In genomic region chr6:24238054-24238453, GRCm38 (mm10) we compare ENCODE assay signal across 28 mouse cellular contexts.
A peak's percentile ranks its signal among the peaks of the same experiment; 100 is the strongest.
DNase-seq lines count a peak whose midpoint lies in the region; ATAC-seq and TF ChIP-seq lines count a peak whose summit lies in the region.
"Had no signal": no experiment of that assay in that cellular context is flagged by ENCODE, and none has a peak within 500 bp of the region (broad histone marks: within the 10 kb centered on the region; RNA-seq: fewer than 3 reads in every experiment).

No protein-coding gene starts in this region.

- H3K36me3 ChIP-seq in CH12.LX (replicated peaks in 1 of 2; ENCODE audit: control insufficient read depth in 1 of 2, insufficient read depth in 1 of 2, low read length in 1 of 2) = no peaks in the 10 kb centered on the region
- H3K36me3 ChIP-seq in kidney, embryonic 15.5 days = no peaks in the 10 kb centered on the region
- H3K36me3 ChIP-seq in midbrain, embryonic 13.5 days = no peaks in the 10 kb centered on the region
- no peaks in the 10 kb centered on the region for H3K36me3 ChIP-seq in hindbrain, embryonic 14.5 days (replicated peaks; ENCODE audit: control insufficient read depth, insufficient read depth)
- no peaks in the 10 kb centered on the region for H3K36me3 ChIP-seq in neural tube, embryonic 15.5 days
- H3K36me3 ChIP-seq: embryonic facial prominence, embryonic 12.5 days; embryonic facial prominence, embryonic 15.5 days; heart, embryonic 12.5 days; heart, embryonic 15.5 days; hindbrain, embryonic 10.5 days; hindbrain, embryonic 13.5 days had no signal

- WGBS in kidney, embryonic 15.5 days = 23% methylated on average over 2 of the region's 2 CpGs
- whole genome bisulfite sequencing in midbrain, embryonic 13.5 days = 67% methylated on average over 2 of the region's 2 CpGs
- WGBS in hindbrain, embryonic 14.5 days = 73% methylated on average over 2 of the region's 2 CpGs
- 80% methylated on average over 2 of the region's 2 CpGs for WGBS in neural tube, embryonic 15.5 days

- no peak overlapping the region for H3K4me2 ChIP-seq in CH12.LX (ENCODE audit: insufficient read depth, low read depth, poor library complexity, severe bottlenecking)
- no peak overlapping the region for H3K4me2 ChIP-seq in kidney, embryonic 15.5 days
- no peak overlapping the region for H3K4me2 ChIP-seq in midbrain, embryonic 13.5 days (replicated peaks)
- no peak overlapping the region for H3K4me2 ChIP-seq in hindbrain, embryonic 14.5 days (replicated peaks)
- no peak overlapping the region for H3K4me2 ChIP-seq in neural tube, embryonic 15.5 days
- H3K4me2 ChIP-seq: embryonic facial prominence, embryonic 12.5 days; embryonic facial prominence, embryonic 15.5 days; heart, embryonic 12.5 days; heart, embryonic 15.5 days; hindbrain, embryonic 13.5 days had no signal

- dilution Hi-C loops in CH12.LX (cut with MboI; ENCODE audit: extremely low pct_ligation_motif_present, extremely low pct_unique_long_range_greater_than_20kb, low sequenced_read_pairs) = no loop called here

- H3K9ac ChIP-seq in CH12.LX (ENCODE audit: insufficient read depth, low read depth) = no peak overlapping the region
- no peak overlapping the region for H3K9ac ChIP-seq in kidney, embryonic 15.5 days
- H3K9ac ChIP-seq in midbrain, embryonic 13.5 days (replicated peaks) = no peak overlapping the region
- no peak overlapping the region for H3K9ac ChIP-seq in hindbrain, embryonic 14.5 days
- H3K9ac ChIP-seq in neural tube, embryonic 15.5 days (replicated peaks) = no peak overlapping the region
- H3K9ac ChIP-seq: embryonic facial prominence, embryonic 12.5 days; embryonic facial prominence, embryonic 15.5 days; forebrain, postnatal 0 days; heart, embryonic 12.5 days; heart, embryonic 15.5 days; hindbrain, embryonic 13.5 days had no signal

- H3K4me1 ChIP-seq in CH12.LX (ENCODE audit: control insufficient read depth in 1 of 2, insufficient read depth in 2 of 2) = peaks cover 0 to 33% of the 10 kb centered on the region in 2 experiments; a peak in 2 of 4 replicates
- H3K4me1 ChIP-seq in kidney, embryonic 15.5 days = peaks cover 6% of the 10 kb centered on the region
- no peaks in the 10 kb centered on the region for H3K4me1 ChIP-seq in midbrain, embryonic 13.5 days (replicated peaks)
- H3K4me1 ChIP-seq in hindbrain, embryonic 14.5 days (replicated peaks; ENCODE audit: control insufficient read depth, insufficient read depth, low read length) = no peaks in the 10 kb centered on the region
- no peaks in the 10 kb centered on the region for H3K4me1 ChIP-seq in neural tube, embryonic 15.5 days
- H3K4me1 ChIP-seq: embryonic facial prominence, embryonic 12.5 days; embryonic facial prominence, embryonic 15.5 days; heart, embryonic 12.5 days; heart, embryonic 15.5 days; hindbrain, embryonic 10.5 days; hindbrain, embryonic 13.5 days had no signal

- H3K4me3 ChIP-seq in CH12.LX (replicated peaks in 1 of 3; ENCODE audit: low read depth in 2 of 3, low read length in 2 of 3, poor library complexity in 1 of 3) = no peak overlapping the region
- no peak overlapping the region for H3K4me3 ChIP-seq in kidney, embryonic 15.5 days (replicated peaks)
- H3K4me3 ChIP-seq in midbrain, embryonic 13.5 days (replicated peaks) = no peak overlapping the region
- H3K4me3 ChIP-seq in hindbrain, embryonic 14.5 days (replicated peaks; ENCODE audit: low read length) = no peak overlapping the region
- no peak overlapping the region for H3K4me3 ChIP-seq in neural tube, embryonic 15.5 days (replicated peaks)
- H3K4me3 ChIP-seq: embryonic facial prominence, embryonic 12.5 days; embryonic facial prominence, embryonic 15.5 days; gastrocnemius, adult 2 months; heart, embryonic 12.5 days; heart, embryonic 15.5 days; hindbrain, embryonic 10.5 days; hindbrain, embryonic 13.5 days had no signal

- H3K27me3 ChIP-seq in CH12.LX (replicated peaks) = no peaks in the 10 kb centered on the region
- H3K27me3 ChIP-seq in kidney, embryonic 15.5 days = no peaks in the 10 kb centered on the region
- no peaks in the 10 kb centered on the region for H3K27me3 ChIP-seq in midbrain, embryonic 13.5 days
- H3K27me3 ChIP-seq in hindbrain, embryonic 14.5 days (ENCODE audit: control insufficient read depth, insufficient read depth, low read length) = no peaks in the 10 kb centered on the region
- no peaks in the 10 kb centered on the region for H3K27me3 ChIP-seq in neural tube, embryonic 15.5 days (replicated peaks)
- H3K27me3 ChIP-seq: embryonic facial prominence, embryonic 12.5 days; embryonic facial prominence, embryonic 15.5 days; heart, embryonic 12.5 days; heart, embryonic 15.5 days; hindbrain, embryonic 13.5 days had no signal

- ATAC-seq in kidney, embryonic 15.5 days (replicated peaks; ENCODE audit: low FRiP score) = peak; percentile 66
- no peak for ATAC-seq in midbrain, embryonic 13.5 days
- no peak for ATAC-seq in hindbrain, embryonic 14.5 days (ENCODE audit: low FRiP score)
- no peak for ATAC-seq in neural tube, embryonic 15.5 days (ENCODE audit: low FRiP score)
- ATAC-seq: forebrain, embryonic 14.5 days; forebrain, postnatal 0 days; hindbrain, postnatal 0 days had no signal

- TF ChIP-seq POLR2A in CH12.LX (IDR thresholded peaks at IDR 0.05; ENCODE audit: low read depth, low read length) = no peak

- TF ChIP-seq CTCF in CH12.LX (conservative IDR thresholded peaks at IDR 0.05 in 1 of 2, IDR thresholded peaks at IDR 0.05 in 1 of 2; ENCODE audit: low read depth in 2 of 2, low read length in 2 of 2) = no peak

- no peak overlapping the region for H3K27ac ChIP-seq in CH12.LX (ENCODE audit: insufficient read depth, low read depth)
- H3K27ac ChIP-seq in kidney, embryonic 15.5 days = peak overlapping the region; percentile 59
- no peak overlapping the region for H3K27ac ChIP-seq in midbrain, embryonic 13.5 days
- H3K27ac ChIP-seq in hindbrain, embryonic 14.5 days = no peak overlapping the region
- no peak overlapping the region for H3K27ac ChIP-seq in neural tube, embryonic 15.5 days (replicated peaks)
- H3K27ac ChIP-seq: embryonic facial prominence, embryonic 12.5 days; embryonic facial prominence, embryonic 15.5 days; gastrocnemius, adult 2 months; heart, embryonic 15.5 days; hindbrain, embryonic 10.5 days; hindbrain, embryonic 13.5 days; hindbrain, postnatal 0 days had no signal

- DNase-seq in kidney, adult 8-10 months = peak; percentile 11 to 25
- DNase-seq in kidney, postnatal 10 days = no peak
- peak; percentile 19 for DNase-seq in CH12.LX (ENCODE audit: extremely low read depth)
- DNase-seq in kidney, postnatal 14 days = peak; percentile 30
- no peak for DNase-seq in hindbrain, embryonic 14.5 days (ENCODE audit: low spot score)
- DNase-seq: adrenal gland, adult 2 months; adrenal gland, postnatal 14 days; cerebellum, adult 11 months; cerebellum, adult 2 months; cerebellum, adult 9-11 months; cerebellum, postnatal 25 days; forebrain, postnatal 0 days; gastrocnemius, adult 2 months; gastrocnemius, postnatal 14 days; heart, adult 18-20 months; heart, postnatal 10 days; heart, postnatal 36 days had no signal

- H3K79me2 ChIP-seq in CH12.LX (replicated peaks; ENCODE audit: control insufficient read depth, extremely low read depth, insufficient read depth, poor library complexity, severe bottlenecking) = no peaks in the 10 kb centered on the region

- in situ Hi-C loops in CH12.LX (cut with MboI; ENCODE audit: low pct_ligation_motif_present, low pct_unique_long_range_greater_than_20kb, low sequenced_read_pairs) = no loop called here

- H3K9me3 ChIP-seq in CH12.LX (replicated peaks; ENCODE audit: low read length) = peaks cover 8% of the 10 kb centered on the region
- no peaks in the 10 kb centered on the region for H3K9me3 ChIP-seq in kidney, embryonic 15.5 days (replicated peaks)
- no peaks in the 10 kb centered on the region for H3K9me3 ChIP-seq in midbrain, embryonic 13.5 days
- no peaks in the 10 kb centered on the region for H3K9me3 ChIP-seq in hindbrain, embryonic 14.5 days (ENCODE audit: control insufficient read depth, low read length)
- no peaks in the 10 kb centered on the region for H3K9me3 ChIP-seq in neural tube, embryonic 15.5 days (replicated peaks)
- H3K9me3 ChIP-seq: embryonic facial prominence, embryonic 12.5 days; embryonic facial prominence, embryonic 15.5 days; heart, embryonic 12.5 days; heart, embryonic 15.5 days; hindbrain, embryonic 10.5 days; hindbrain, embryonic 13.5 days had no signal

- no peak for TF ChIP-seq RAD21 in CH12.LX (IDR thresholded peaks at IDR 0.05; ENCODE audit: low read depth, low read length)

- peak; percentile 48; the same call in 1 of the 2 replicates for TF ChIP-seq EP300 in CH12.LX (IDR thresholded peaks at IDR 0.05; ENCODE audit: low read length)

TF ChIP-seq in CH12.LX, 34 proteins besides CTCF, POLR2A, EP300 and RAD21:
- no peak for TF ChIP-seq POLR2AphosphoS2 (IDR thresholded peaks at IDR 0.05; ENCODE audit: low read depth, low read length)
- no peak for TF ChIP-seq MAZ (IDR thresholded peaks at IDR 0.05; ENCODE audit: low read depth, low read length)
- TF ChIP-seq TCF12 (IDR thresholded peaks at IDR 0.05; ENCODE audit: low read depth, low read length) = 0 out of 2 replicates have a peak, but pooled peaks have one; percentile 44
- no peak for TF ChIP-seq ZNF384 (IDR thresholded peaks at IDR 0.05; ENCODE audit: low read depth, low read length)
- no peak for TF ChIP-seq NELFE (IDR thresholded peaks at IDR 0.05; ENCODE audit: low read depth, low read length)
- TF ChIP-seq TBP (conservative IDR thresholded peaks at IDR 0.05; ENCODE audit: low read depth, low read length) = no peak
- TF ChIP-seq NRF1 (IDR thresholded peaks at IDR 0.05; ENCODE audit: low read depth, low read length) = no peak
- no peak for TF ChIP-seq HCFC1 (IDR thresholded peaks at IDR 0.05; ENCODE audit: low read depth, low read length)
- TF ChIP-seq ETS1 (conservative IDR thresholded peaks at IDR 0.05; ENCODE audit: low read depth, low read length) = peak; percentile 51
- TF ChIP-seq KAT2A (IDR thresholded peaks at IDR 0.05; ENCODE audit: insufficient replicate concordance, low read length) = no peak

Comparison
In these comparisons a context has a peak if more than half of its experiments do, and no peak if none do; other contexts are left out.
1. DNase-seq: peak in kidney, adult 8-10 months (2 of 2), CH12.LX (single experiment) and kidney, postnatal 14 days (single experiment); none in kidney, postnatal 10 days (single experiment) and hindbrain, embryonic 14.5 days (single experiment).